Mouse (Mus musculus): ENCODE measurements around the gene Nuak2. TPM values are rescaled to one million over a fixed set of nuclear protein-coding genes. Genes with fewer than 3 reads are reported as not detected.

The Nuak2 gene
- polyA plus RNA-seq, 1 experiment from 2014 or later, result 26.1 TPM

- ATAC-seq (replicated peaks), result no peak
- Histone ChIP-seq H3K9ac (peak overlapping the region; percentile 21), H3K36me3 (replicated peaks) (no peaks in the 10 kb centered on the region), H3K27me3 (replicated peaks) (no peaks in the 10 kb centered on the region), H3K4me1 (peaks cover 62% of the 10 kb centered on the region), H3K27ac (peak overlapping the region; percentile 80), H3K4me3 (peak overlapping the region; percentile 63), H3K9me3 (no peaks in the 10 kb centered on the region), H3K4me2 (peak overlapping the region; percentile 75)
- 10% methylated on average over 8 of the region's 8 CpGs for WGBS
Observed at GRCm38 (mm10) chr1:132317894-132318863, 2.3 kb downstream of the Nuak2 start.

GRCm38 (mm10) chr1:132319242-132319641 lies 3.3 kb downstream of the Nuak2 start:
- ATAC-seq (replicated peaks), result no peak
- whole genome bisulfite sequencing, result 12% methylated on average over 5 of the region's 5 CpGs
- no peaks in the 10 kb centered on the region for H3K9me3 ChIP-seq
- no peaks in the 10 kb centered on the region for H3K27me3 ChIP-seq (replicated peaks)
- H3K36me3 ChIP-seq (replicated peaks), result no peaks in the 10 kb centered on the region
- H3K4me1 ChIP-seq, result peaks cover 67% of the 10 kb centered on the region
- peak overlapping the region; percentile 63 for H3K4me3 ChIP-seq
- no peak overlapping the region for H3K9ac ChIP-seq
- H3K4me2 ChIP-seq, result peak overlapping the region; percentile 75
- H3K27ac ChIP-seq, result peak overlapping the region; percentile 80

- WGBS, result 20% methylated on average over 7 of the region's 7 CpGs
- Histone ChIP-seq H3K27ac (peak overlapping the region; percentile 85), H3K9ac (peak overlapping the region; percentile 26; the same call in 1 of the 2 replicates), H3K9me3 (no peaks in the 10 kb centered on the region), H3K4me2 (peak overlapping the region; percentile 3; the same call in 1 of the 2 replicates), H3K4me3 (no peak overlapping the region), H3K27me3 (replicated peaks) (no peaks in the 10 kb centered on the region), H3K36me3 (replicated peaks) (no peaks in the 10 kb centered on the region), H3K4me1 (peaks cover 83% of the 10 kb centered on the region)
- no peak for ATAC-seq (replicated peaks)
Observed at GRCm38 (mm10) chr1:132321821-132322580, 6.1 kb downstream of the Nuak2 start.

DNA sequence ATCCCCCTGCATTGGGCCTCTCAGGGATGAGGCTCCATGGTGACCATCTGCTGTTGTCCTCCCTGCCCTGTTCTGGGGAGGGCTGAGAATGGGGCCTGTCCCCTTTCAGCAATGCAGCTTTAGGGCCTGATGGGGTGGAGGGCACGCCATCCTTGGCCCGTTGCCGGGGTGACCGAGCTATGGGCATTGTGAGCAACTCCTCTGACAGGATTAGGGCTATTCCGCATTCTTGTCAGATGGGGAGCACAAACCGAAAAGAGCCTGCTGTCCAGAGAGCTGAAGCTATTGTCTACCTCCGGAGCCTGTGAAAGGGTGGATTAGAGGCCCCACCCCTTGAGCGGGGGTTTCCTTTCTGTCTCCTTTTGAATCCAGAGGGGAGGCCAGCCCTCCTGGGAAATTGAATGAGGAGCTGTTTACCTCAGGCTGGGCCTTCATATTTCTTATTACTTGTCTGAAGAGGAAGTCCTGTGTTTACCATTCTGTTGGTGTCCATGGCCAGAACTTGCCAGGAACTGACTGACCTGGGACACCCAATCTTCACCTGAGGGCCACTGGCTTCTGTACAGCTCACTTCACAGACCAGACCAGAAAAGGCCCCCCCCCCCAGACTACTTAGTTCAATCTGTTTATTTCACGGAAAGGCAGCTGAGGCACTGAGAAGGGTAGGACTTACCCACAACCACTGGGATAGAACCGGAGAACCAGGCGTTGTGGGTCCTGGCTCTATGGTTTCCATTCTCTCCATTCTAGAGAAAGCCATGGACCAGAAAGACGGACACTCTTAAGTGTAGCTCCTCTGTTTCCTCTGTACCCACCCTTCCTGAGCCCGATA lies 7.0 kb downstream of the Nuak2 start:
- Histone ChIP-seq H3K36me3 (replicated peaks) (no peaks in the 10 kb centered on the region), H3K4me3 (no peak overlapping the region), H3K27me3 (replicated peaks) (no peaks in the 10 kb centered on the region), H3K27ac (peak overlapping the region; percentile 85), H3K4me1 (peaks cover 82% of the 10 kb centered on the region), H3K4me2 (peak overlapping the region; percentile 3; the same call in 1 of the 2 replicates), H3K9me3 (no peaks in the 10 kb centered on the region), H3K9ac (peak overlapping the region; percentile 26)
- peak; percentile 83 for ATAC-seq (replicated peaks)
- WGBS, result 11% methylated on average over 13 of the region's 13 CpGs

GRCm38 (mm10) chr1:132326777-132327176 lies 10.9 kb downstream of the Nuak2 start:
- Histone ChIP-seq H3K27ac (peak overlapping the region; percentile 49), H3K9ac (no peak overlapping the region), H3K36me3 (replicated peaks) (0 out of 2 replicates have a peak, but pooled peaks cover under 1% of the 10 kb centered on the region), H3K4me3 (no peak overlapping the region), H3K27me3 (replicated peaks) (no peaks in the 10 kb centered on the region), H3K9me3 (no peaks in the 10 kb centered on the region), H3K4me2 (no peak overlapping the region), H3K4me1 (peaks cover 62% of the 10 kb centered on the region)
- ATAC-seq (replicated peaks), result peak; percentile 14
- WGBS, result 38% methylated on average over 9 of the region's 9 CpGs

DNA sequence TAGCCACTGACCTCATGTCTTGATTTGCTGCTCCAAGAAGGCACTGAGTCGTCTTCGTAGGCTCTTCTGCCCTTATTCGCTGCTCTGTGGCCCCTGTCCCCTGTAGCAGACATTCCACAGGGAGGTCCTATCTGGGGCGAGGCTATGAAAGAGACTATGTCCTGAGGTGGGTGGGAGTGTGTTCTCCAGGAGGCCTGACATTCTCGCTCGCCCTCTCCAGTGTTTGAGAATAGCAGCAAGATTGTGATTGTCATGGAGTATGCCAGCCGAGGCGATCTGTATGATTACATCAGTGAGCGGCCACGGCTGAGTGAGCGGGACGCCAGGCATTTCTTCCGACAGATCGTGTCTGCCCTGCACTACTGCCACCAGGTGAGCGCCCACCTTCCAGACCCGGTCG lies 11.6 kb downstream of the Nuak2 start:
- Histone ChIP-seq H3K9ac (0 out of 2 replicates have a peak overlapping the region, but pooled peaks have one; percentile 2), H3K4me2 (no peak overlapping the region), H3K4me3 (no peak overlapping the region), H3K9me3 (no peaks in the 10 kb centered on the region), H3K4me1 (peaks cover 62% of the 10 kb centered on the region), H3K27ac (peak overlapping the region; percentile 49; the same call in 1 of the 2 replicates), H3K36me3 (replicated peaks) (0 out of 2 replicates have a peak, but pooled peaks cover 3% of the 10 kb centered on the region), H3K27me3 (replicated peaks) (no peaks in the 10 kb centered on the region)
- 76% methylated on average over 17 of the region's 17 CpGs for WGBS
- ATAC-seq (replicated peaks), result no peak

DNA sequence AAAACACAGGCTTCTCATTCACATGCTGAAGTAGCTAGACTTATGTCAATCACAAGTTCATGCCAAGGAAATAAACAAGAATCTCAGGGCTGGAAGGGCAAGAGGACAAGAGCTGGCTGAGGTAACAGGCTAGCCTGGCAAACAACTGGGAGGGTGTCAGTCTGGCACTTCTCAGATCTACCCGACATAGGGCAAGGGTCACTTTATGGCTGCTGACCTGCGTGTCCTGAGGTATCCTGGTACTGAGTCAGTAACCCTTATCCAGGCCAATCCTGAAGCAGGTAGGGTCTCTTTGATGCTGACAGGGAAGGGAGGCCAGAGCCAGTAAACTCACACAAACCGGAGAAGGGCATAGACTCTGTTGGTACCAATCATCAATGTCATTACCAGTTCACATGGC lies 12.6 kb downstream of the Nuak2 start:
- Histone ChIP-seq H3K27ac (no peak overlapping the region), H3K36me3 (replicated peaks) (0 out of 2 replicates have a peak, but pooled peaks cover 3% of the 10 kb centered on the region), H3K4me1 (peaks cover 59% of the 10 kb centered on the region), H3K27me3 (replicated peaks) (no peaks in the 10 kb centered on the region), H3K9ac (no peak overlapping the region), H3K9me3 (no peaks in the 10 kb centered on the region), H3K4me3 (no peak overlapping the region), H3K4me2 (no peak overlapping the region)
- ATAC-seq (replicated peaks), result no peak
- 87% methylated on average over 3 of the region's 3 CpGs for WGBS

DNA sequence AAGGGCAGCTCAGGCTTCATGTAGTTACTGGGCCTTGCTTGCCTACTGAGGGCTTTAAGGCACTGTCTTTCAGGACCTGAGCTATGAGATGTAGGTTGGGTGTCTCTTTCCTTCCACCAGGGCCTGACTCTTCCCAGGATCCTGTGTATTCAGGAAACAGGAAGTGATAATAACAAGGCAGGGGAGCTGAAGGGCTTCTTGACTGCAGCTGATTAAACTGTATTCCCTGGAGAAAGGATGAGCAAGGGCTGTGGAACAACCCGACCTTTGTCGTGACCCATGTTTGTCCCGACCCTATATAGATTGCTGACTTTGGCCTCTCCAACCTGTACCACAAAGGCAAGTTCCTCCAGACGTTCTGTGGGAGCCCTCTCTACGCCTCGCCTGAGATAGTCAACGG lies 13.7 kb downstream of the Nuak2 start:
- 86% methylated on average over 7 of the region's 7 CpGs for WGBS
- H3K4me3 ChIP-seq, result no peak overlapping the region
- H3K36me3 ChIP-seq (replicated peaks), result 0 out of 2 replicates have a peak, but pooled peaks cover 3% of the 10 kb centered on the region
- no peaks in the 10 kb centered on the region for H3K9me3 ChIP-seq
- no peaks in the 10 kb centered on the region for H3K27me3 ChIP-seq (replicated peaks)
- H3K9ac ChIP-seq, result no peak overlapping the region
- no peak overlapping the region for H3K27ac ChIP-seq
- peaks cover 60% of the 10 kb centered on the region for H3K4me1 ChIP-seq
- no peak for ATAC-seq (replicated peaks)
- H3K4me2 ChIP-seq, result no peak overlapping the region

DNA sequence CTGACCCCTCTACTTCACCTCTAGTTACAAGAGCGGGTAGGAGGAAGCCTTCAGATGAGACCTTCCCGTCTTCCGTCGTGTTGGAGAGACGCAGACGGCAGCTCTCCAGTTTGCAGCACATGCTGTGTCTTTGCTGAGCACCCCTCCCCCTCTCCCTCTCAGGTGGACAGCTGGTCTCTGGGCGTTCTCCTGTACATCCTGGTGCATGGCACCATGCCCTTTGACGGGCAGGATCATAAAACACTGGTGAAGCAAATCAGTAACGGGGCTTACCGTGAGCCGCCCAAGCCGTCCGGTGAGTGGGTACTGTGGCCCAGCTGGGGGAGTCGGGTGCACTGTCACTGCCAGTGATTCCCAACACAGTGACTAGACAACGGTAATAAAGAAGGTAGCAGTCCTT lies 14.5 kb downstream of the Nuak2 start:
- H3K9ac ChIP-seq, result no peak overlapping the region
- H3K4me1 ChIP-seq, result peaks cover 61% of the 10 kb centered on the region
- no peaks in the 10 kb centered on the region for H3K9me3 ChIP-seq
- H3K27ac ChIP-seq, result no peak overlapping the region
- no peak overlapping the region for H3K4me2 ChIP-seq
- WGBS, result 43% methylated on average over 15 of the region's 15 CpGs
- H3K36me3 ChIP-seq (replicated peaks), result 0 out of 2 replicates have a peak, but pooled peaks cover 3% of the 10 kb centered on the region
- H3K4me3 ChIP-seq, result no peak overlapping the region
- ATAC-seq (replicated peaks), result no peak
- H3K27me3 ChIP-seq (replicated peaks), result no peaks in the 10 kb centered on the region

GRCm38 (mm10) chr1:132331283-132331682 lies 15.4 kb downstream of the Nuak2 start:
- Histone ChIP-seq H3K4me1 (peaks cover 58% of the 10 kb centered on the region), H3K36me3 (replicated peaks) (0 out of 2 replicates have a peak, but pooled peaks cover 3% of the 10 kb centered on the region), H3K27ac (no peak overlapping the region)

DNA sequence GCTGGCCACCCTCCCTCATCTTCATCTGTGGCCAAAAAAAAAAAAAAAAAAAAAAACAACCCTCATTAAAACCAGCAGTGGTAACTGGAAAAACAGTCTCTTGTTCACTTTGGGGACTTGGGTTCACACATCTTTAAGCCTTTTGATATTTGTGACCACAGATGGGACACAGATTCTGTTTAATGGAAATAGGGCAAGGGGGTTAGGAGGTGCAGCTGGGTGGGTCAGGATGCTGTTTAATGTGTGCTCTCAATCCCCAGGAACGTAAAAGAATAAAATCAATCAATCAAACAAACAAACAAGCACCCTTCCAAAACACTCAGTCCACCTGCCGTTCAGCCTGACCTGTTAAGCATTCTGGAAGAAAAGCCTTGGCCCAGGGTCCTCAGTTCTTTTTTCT lies 17.3 kb downstream of the Nuak2 start:
- ATAC-seq (replicated peaks), result no peak
- WGBS, result 11% methylated on average over 2 of the region's 2 CpGs
- H3K36me3 ChIP-seq (replicated peaks), result 0 out of 2 replicates have a peak, but pooled peaks cover 3% of the 10 kb centered on the region
- H3K27ac ChIP-seq, result peak overlapping the region; percentile 55
- H3K9me3 ChIP-seq, result no peaks in the 10 kb centered on the region
- no peak overlapping the region for H3K4me2 ChIP-seq
- 0 out of 2 replicates have a peak overlapping the region, but pooled peaks have one; percentile 7 for H3K9ac ChIP-seq
- H3K4me3 ChIP-seq, result no peak overlapping the region
- H3K4me1 ChIP-seq, result peaks cover 42% of the 10 kb centered on the region
- no peaks in the 10 kb centered on the region for H3K27me3 ChIP-seq (replicated peaks)

More at GRCm38 (mm10) chr1:132331283-132331682, 15.4 kb downstream of the Nuak2 start:
- H3K27me3 ChIP-seq (replicated peaks), result no peaks in the 10 kb centered on the region
- 81% methylated on average over 17 of the region's 17 CpGs for WGBS
- no peak overlapping the region for H3K9ac ChIP-seq
- H3K4me2 ChIP-seq, result no peak overlapping the region
- no peak for ATAC-seq (replicated peaks)
- H3K4me3 ChIP-seq, result no peak overlapping the region
- no peaks in the 10 kb centered on the region for H3K9me3 ChIP-seq

Measured in midbrain, embryonic 15.5 days (tissue).